Mouse (Mus musculus): ENCODE measurements at regions not wholly inside any gene's neighbourhood (a gene's known extent, or its start where the extent isn't known, plus 50 kb on each side); places are given as distances from the start of the nearest gene placed in this dataset.

GRCm38 (mm10) chr11:3597002-3597401, 52.0 kb upstream of the Morc2a start:
- no peaks in the 10 kb centered on the region for H3K9me3 ChIP-seq (ENCODE audit: control insufficient read depth)
- H3K27me3 ChIP-seq (replicated peaks; ENCODE audit: control insufficient read depth, insufficient read depth, low read length): no peaks in the 10 kb centered on the region
- no peak overlapping the region for H3K4me2 ChIP-seq (replicated peaks; ENCODE audit: low read depth)
- peak; percentile 19 for TF ChIP-seq CTCF (IDR thresholded peaks at IDR 0.05; ENCODE audit: low read depth)
- ATAC-seq: no peak
- no peaks in the 10 kb centered on the region for H3K36me3 ChIP-seq (ENCODE audit: control insufficient read depth, insufficient read depth)
- H3K27ac ChIP-seq (ENCODE audit: low read depth, low read length): no peak overlapping the region
- 87% methylated on average over 2 of the region's 2 CpGs for WGBS
- no peaks in the 10 kb centered on the region for H3K4me1 ChIP-seq (replicated peaks; ENCODE audit: control insufficient read depth, insufficient read depth, low read length)
- H3K4me3 ChIP-seq (ENCODE audit: low read depth, low read length): no peak overlapping the region
- no peak overlapping the region for H3K9ac ChIP-seq (ENCODE audit: low read depth, low read length)

GRCm38 (mm10) chr11:3594574-3594973, 54.2 kb upstream of the Smtn start:
- Histone ChIP-seq H3K36me3 (ENCODE audit: control insufficient read depth, insufficient read depth) (no peaks in the 10 kb centered on the region), H3K9me3 (ENCODE audit: control insufficient read depth) (no peaks in the 10 kb centered on the region), H3K4me3 (ENCODE audit: low read depth, low read length) (no peak overlapping the region), H3K4me1 (replicated peaks; ENCODE audit: control insufficient read depth, insufficient read depth, low read length) (no peaks in the 10 kb centered on the region), H3K27me3 (replicated peaks; ENCODE audit: control insufficient read depth, insufficient read depth, low read length) (no peaks in the 10 kb centered on the region), H3K27ac (ENCODE audit: low read depth, low read length) (no peak overlapping the region), H3K9ac (ENCODE audit: low read depth, low read length) (no peak overlapping the region), H3K4me2 (replicated peaks; ENCODE audit: low read depth) (no peak overlapping the region)
- no peak for ATAC-seq
- TF ChIP-seq CTCF (IDR thresholded peaks at IDR 0.05; ENCODE audit: low read depth): peak; percentile 36; the same call in 1 of the 2 replicates
- 89% methylated on average over 3 of the region's 3 CpGs for WGBS

GRCm38 (mm10) chr11:3591123-3591522, 50.7 kb upstream of the Smtn start:
- no peak for TF ChIP-seq CTCF (IDR thresholded peaks at IDR 0.05; ENCODE audit: low read depth)
- Histone ChIP-seq H3K4me2 (replicated peaks; ENCODE audit: low read depth) (no peak overlapping the region), H3K9ac (ENCODE audit: low read depth, low read length) (no peak overlapping the region), H3K36me3 (ENCODE audit: control insufficient read depth, insufficient read depth) (no peaks in the 10 kb centered on the region), H3K9me3 (ENCODE audit: control insufficient read depth) (no peaks in the 10 kb centered on the region), H3K27ac (ENCODE audit: low read depth, low read length) (no peak overlapping the region), H3K27me3 (replicated peaks; ENCODE audit: control insufficient read depth, insufficient read depth, low read length) (no peaks in the 10 kb centered on the region), H3K4me1 (replicated peaks; ENCODE audit: control insufficient read depth, insufficient read depth, low read length) (no peaks in the 10 kb centered on the region), H3K4me3 (ENCODE audit: low read depth, low read length) (no peak overlapping the region)
- WGBS: 74% methylated on average over 7 of the region's 7 CpGs
- ATAC-seq: no peak
